Mouse (Mus musculus): ENCODE measurements around the gene Cpa2. TPM values are rescaled to one million over a fixed set of nuclear protein-coding genes. Genes with fewer than 3 reads are reported as not detected.

Cpa2 gene
- total and polyA plus RNA-seq, 3 experiments = 0.12 to 0.43 TPM; not detected in 1

GRCm38 (mm10) chr6:30554621-30555170 lies 13.3 kb downstream of the Cpa2 start:
- Histone ChIP-seq H3K27ac (ENCODE audit: control insufficient read depth, low read depth, low read length) (no peak overlapping the region), H3K9ac (ENCODE audit: control insufficient read depth, low read depth, low read length, poor library complexity, severe bottlenecking) (no peak overlapping the region), H3K36me3 (ENCODE audit: control insufficient read depth in 1 of 2, insufficient read depth in 2 of 2, low read length in 2 of 2) (no peaks in the 10 kb centered on the region), H3K9me3 (replicated peaks; ENCODE audit: insufficient read depth, low read length) (no peaks in the 10 kb centered on the region), H3K4me3 (ENCODE audit: control insufficient read depth in 1 of 2, insufficient read depth in 1 of 2, low read depth in 2 of 2, low read length in 2 of 2) (no peak overlapping the region), H3K79me2 (ENCODE audit: control insufficient read depth, insufficient read depth, low read length, poor library complexity) (no peaks in the 10 kb centered on the region), H3K27me3 (ENCODE audit: control insufficient read depth in 1 of 2, insufficient read depth in 2 of 2, low read length in 2 of 2) (peaks cover 4 to 5% of the 10 kb centered on the region in 2 experiments), H3K4me1 (ENCODE audit: control insufficient read depth in 1 of 2, insufficient read depth in 2 of 2, low read length in 2 of 2) (no peaks in the 10 kb centered on the region)
- no peak for TF ChIP-seq MAX (IDR thresholded peaks at IDR 0.05; ENCODE audit: low read length)
- DNase-seq (ENCODE audit: low read depth, low spot score) = no peak

GRCm38 (mm10) chr6:30556080-30556479 lies 14.7 kb downstream of the Cpa2 start:
- Histone ChIP-seq H3K4me3 (ENCODE audit: control insufficient read depth in 1 of 2, insufficient read depth in 1 of 2, low read depth in 2 of 2, low read length in 2 of 2) (no peak overlapping the region), H3K27ac (ENCODE audit: control insufficient read depth, low read depth, low read length) (no peak overlapping the region), H3K36me3 (ENCODE audit: control insufficient read depth in 1 of 2, insufficient read depth in 2 of 2, low read length in 2 of 2) (no peaks in the 10 kb centered on the region), H3K9ac (ENCODE audit: control insufficient read depth, low read depth, low read length, poor library complexity, severe bottlenecking) (no peak overlapping the region), H3K27me3 (ENCODE audit: control insufficient read depth in 1 of 2, insufficient read depth in 2 of 2, low read length in 2 of 2) (peaks cover 3% of the 10 kb centered on the region in 2 experiments), H3K79me2 (ENCODE audit: control insufficient read depth, insufficient read depth, low read length, poor library complexity) (no peaks in the 10 kb centered on the region), H3K4me1 (ENCODE audit: control insufficient read depth in 1 of 2, insufficient read depth in 2 of 2, low read length in 2 of 2) (no peaks in the 10 kb centered on the region), H3K9me3 (replicated peaks; ENCODE audit: insufficient read depth, low read length) (no peaks in the 10 kb centered on the region)
- DNase-seq (ENCODE audit: low read depth, low spot score) = no peak
- TF ChIP-seq HCFC1 (IDR thresholded peaks at IDR 0.05; ENCODE audit: low read depth, low read length) = no peak
- TF ChIP-seq GABPA (IDR thresholded peaks at IDR 0.05; ENCODE audit: low read depth, low read length) = no peak
- TF ChIP-seq EP300 (IDR thresholded peaks at IDR 0.05; ENCODE audit: low read depth in 1 of 2, low read length in 2 of 2) = no peak
- no peak for TF ChIP-seq NELFE (IDR thresholded peaks at IDR 0.05; ENCODE audit: low read depth, low read length)
- TF ChIP-seq ETS1 (IDR thresholded peaks at IDR 0.05; ENCODE audit: low read depth, low read length) = no peak
- no peak for TF ChIP-seq POLR2AphosphoS2 (IDR thresholded peaks at IDR 0.05; ENCODE audit: low read length)
- TF ChIP-seq CTCF (IDR thresholded peaks at IDR 0.05 in 2 of 3, conservative IDR thresholded peaks at IDR 0.05 in 1 of 3; ENCODE audit: control insufficient read depth in 1 of 3, insufficient read depth in 1 of 3, low read depth in 2 of 3, low read length in 3 of 3, poor library complexity in 1 of 3, severe bottlenecking in 1 of 3) = no peak
- TF ChIP-seq MEF2A (IDR thresholded peaks at IDR 0.05; ENCODE audit: extremely low read depth, insufficient replicate concordance, low read depth, low read length, poor library complexity, severe bottlenecking) = no peak
- TF ChIP-seq CHD2 (IDR thresholded peaks at IDR 0.05; ENCODE audit: low read length) = no peak
- no peak for TF ChIP-seq MAZ (IDR thresholded peaks at IDR 0.05; ENCODE audit: low read depth, low read length)
- TF ChIP-seq E2F4 (IDR thresholded peaks at IDR 0.05; ENCODE audit: borderline replicate concordance, low read depth, low read length) = no peak
- TF ChIP-seq CHD1 (IDR thresholded peaks at IDR 0.05; ENCODE audit: low read depth, low read length) = no peak
- no peak for TF ChIP-seq JUND (IDR thresholded peaks at IDR 0.05; ENCODE audit: low read depth, low read length)
- no peak for TF ChIP-seq TCF12 (IDR thresholded peaks at IDR 0.05; ENCODE audit: low read depth, low read length)
- TF ChIP-seq RCOR1 (IDR thresholded peaks at IDR 0.05; ENCODE audit: low read depth, low read length) = no peak
- no peak for TF ChIP-seq KAT2A (conservative IDR thresholded peaks at IDR 0.05; ENCODE audit: low read depth, low read length)
- no peak for TF ChIP-seq TAL1 (IDR thresholded peaks at IDR 0.05; ENCODE audit: low read length)
